Comparison of ENCODE assay signal across 19 mouse cellular contexts in genomic region chr4:12601165-12601919, GRCm38 (mm10).
DNase-seq lines count a peak whose midpoint lies in the region; ATAC-seq and TF ChIP-seq lines count a peak whose summit lies in the region.
"Had no signal": no experiment of that assay in that cellular context is flagged by ENCODE, and none has a peak within 500 bp of the region (broad histone marks: within the 10 kb centered on the region; RNA-seq: fewer than 3 reads in every experiment).

No protein-coding gene starts in this region.

- peak; percentile 73; the same call in 1 of the 2 replicates for ATAC-seq in forebrain, embryonic 13.5 days
- ATAC-seq in midbrain, embryonic 14.5 days (ENCODE audit: low FRiP score, low TSS enrichment) = peak; percentile 53
- ATAC-seq in midbrain, postnatal 0 days (ENCODE audit: low FRiP score) = no peak
- peak; percentile 76 for ATAC-seq in midbrain, embryonic 15.5 days (replicated peaks)
- no peak for ATAC-seq in granulocyte monocyte progenitor cell, adult 5-6 weeks (replicated peaks; ENCODE audit: poor library complexity, severe bottlenecking)
- ATAC-seq: hindbrain, embryonic 16.5 days had no signal

- no peak overlapping the region for H3K4me3 ChIP-seq in forebrain, embryonic 13.5 days
- H3K4me3 ChIP-seq in forebrain, embryonic 10.5 days = no peak overlapping the region
- H3K4me3 ChIP-seq in midbrain, embryonic 14.5 days (replicated peaks; ENCODE audit: low read depth, low read length) = no peak overlapping the region
- no peak overlapping the region for H3K4me3 ChIP-seq in midbrain, postnatal 0 days (ENCODE audit: low read depth, low read length)
- no peak overlapping the region for H3K4me3 ChIP-seq in midbrain, embryonic 15.5 days
- H3K4me3 ChIP-seq: embryonic facial prominence, embryonic 13.5 days; heart, embryonic 13.5 days; hindbrain, embryonic 12.5 days had no signal

- 40% methylated on average over 15 of the region's 15 CpGs for WGBS in forebrain, embryonic 13.5 days
- WGBS in forebrain, embryonic 10.5 days = 73% methylated on average over 15 of the region's 15 CpGs
- 52% methylated on average over 15 of the region's 15 CpGs for WGBS in midbrain, embryonic 14.5 days
- WGBS in midbrain, postnatal 0 days = 55% methylated on average over 15 of the region's 15 CpGs
- 57% methylated on average over 15 of the region's 15 CpGs for WGBS in midbrain, embryonic 15.5 days

- H3K36me3 ChIP-seq in forebrain, embryonic 13.5 days (ENCODE audit: poor library complexity, severe bottlenecking) = no peaks in the 10 kb centered on the region
- H3K36me3 ChIP-seq in forebrain, embryonic 10.5 days (replicated peaks) = no peaks in the 10 kb centered on the region
- no peaks in the 10 kb centered on the region for H3K36me3 ChIP-seq in midbrain, embryonic 14.5 days (ENCODE audit: control insufficient read depth, insufficient read depth, low read length)
- no peaks in the 10 kb centered on the region for H3K36me3 ChIP-seq in midbrain, postnatal 0 days (ENCODE audit: insufficient read depth, low read length)
- H3K36me3 ChIP-seq in midbrain, embryonic 15.5 days (replicated peaks) = no peaks in the 10 kb centered on the region
- H3K36me3 ChIP-seq: embryonic facial prominence, embryonic 13.5 days; heart, embryonic 13.5 days; hindbrain, embryonic 12.5 days had no signal

- no peak overlapping the region for H3K27ac ChIP-seq in forebrain, embryonic 13.5 days
- H3K27ac ChIP-seq in forebrain, embryonic 10.5 days = no peak overlapping the region
- H3K27ac ChIP-seq in midbrain, embryonic 14.5 days (replicated peaks; ENCODE audit: low read depth, low read length) = no peak overlapping the region
- H3K27ac ChIP-seq in midbrain, postnatal 0 days (ENCODE audit: low read depth, low read length) = no peak overlapping the region
- H3K27ac ChIP-seq in midbrain, embryonic 15.5 days = no peak overlapping the region
- H3K27ac ChIP-seq: embryonic facial prominence, embryonic 13.5 days; heart, embryonic 13.5 days; hindbrain, embryonic 12.5 days had no signal

- H3K4me1 ChIP-seq in forebrain, embryonic 13.5 days = peaks cover 8% of the 10 kb centered on the region; the same call in 1 of the 2 replicates
- H3K4me1 ChIP-seq in forebrain, embryonic 10.5 days = peaks cover 15% of the 10 kb centered on the region
- H3K4me1 ChIP-seq in midbrain, embryonic 14.5 days (ENCODE audit: control insufficient read depth, insufficient read depth, low read length) = no peaks in the 10 kb centered on the region
- H3K4me1 ChIP-seq in midbrain, postnatal 0 days (ENCODE audit: insufficient read depth, low read length) = no peaks in the 10 kb centered on the region
- no peaks in the 10 kb centered on the region for H3K4me1 ChIP-seq in midbrain, embryonic 15.5 days
- H3K4me1 ChIP-seq: heart, embryonic 13.5 days; hindbrain, embryonic 12.5 days had no signal

- H3K4me2 ChIP-seq in forebrain, embryonic 13.5 days = no peak overlapping the region
- no peak overlapping the region for H3K4me2 ChIP-seq in midbrain, embryonic 14.5 days (ENCODE audit: low read length)
- H3K4me2 ChIP-seq in midbrain, postnatal 0 days (ENCODE audit: low read depth, low read length, poor library complexity, severe bottlenecking) = no peak overlapping the region
- no peak overlapping the region for H3K4me2 ChIP-seq in midbrain, embryonic 15.5 days
- H3K4me2 ChIP-seq: embryonic facial prominence, embryonic 13.5 days; heart, embryonic 13.5 days; hindbrain, embryonic 12.5 days had no signal

- TF ChIP-seq CTCF in midbrain, postnatal 0 days (IDR thresholded peaks at IDR 0.05) = no peak

- no peak for DNase-seq in forebrain, embryonic 10.5 days (ENCODE audit: extremely low spot score, low spot score)
- DNase-seq in midbrain, embryonic 14.5 days = peak; percentile 69
- DNase-seq in midbrain, postnatal 0 days (ENCODE audit: low spot score) = no peak
- no peak for DNase-seq in spleen, adult 18-20 months
- DNase-seq: adrenal gland, adult 8-10 months; adrenal gland, postnatal 36 days; cerebellum, adult 11 months; cerebellum, adult 9-10 months; cerebellum, postnatal 36 days; gastrocnemius, postnatal 10 days; heart, postnatal 36 days; kidney, adult 11 months had no signal

- H3K27me3 ChIP-seq in forebrain, embryonic 13.5 days = no peaks in the 10 kb centered on the region
- H3K27me3 ChIP-seq in forebrain, embryonic 10.5 days (ENCODE audit: poor library complexity, severe bottlenecking) = no peaks in the 10 kb centered on the region
- no peaks in the 10 kb centered on the region for H3K27me3 ChIP-seq in midbrain, embryonic 14.5 days (ENCODE audit: control insufficient read depth, insufficient read depth, low read length)
- H3K27me3 ChIP-seq in midbrain, postnatal 0 days (ENCODE audit: insufficient read depth, low read length) = no peaks in the 10 kb centered on the region
- H3K27me3 ChIP-seq in midbrain, embryonic 15.5 days (replicated peaks) = no peaks in the 10 kb centered on the region
- H3K27me3 ChIP-seq: embryonic facial prominence, embryonic 13.5 days; heart, embryonic 13.5 days; hindbrain, embryonic 12.5 days had no signal

- H3K9me3 ChIP-seq in forebrain, embryonic 13.5 days (replicated peaks) = no peaks in the 10 kb centered on the region
- no peaks in the 10 kb centered on the region for H3K9me3 ChIP-seq in forebrain, embryonic 10.5 days
- no peaks in the 10 kb centered on the region for H3K9me3 ChIP-seq in midbrain, embryonic 14.5 days (ENCODE audit: control insufficient read depth, low read length)
- no peaks in the 10 kb centered on the region for H3K9me3 ChIP-seq in midbrain, postnatal 0 days (ENCODE audit: low read length)
- H3K9me3 ChIP-seq in midbrain, embryonic 15.5 days = no peaks in the 10 kb centered on the region
- H3K9me3 ChIP-seq: embryonic facial prominence, embryonic 13.5 days; heart, embryonic 13.5 days; hindbrain, embryonic 12.5 days had no signal

- no peak overlapping the region for H3K9ac ChIP-seq in forebrain, embryonic 13.5 days
- H3K9ac ChIP-seq in midbrain, embryonic 14.5 days (replicated peaks; ENCODE audit: low read length) = no peak overlapping the region
- H3K9ac ChIP-seq in midbrain, postnatal 0 days (replicated peaks; ENCODE audit: low read length, poor library complexity, severe bottlenecking) = no peak overlapping the region
- no peak overlapping the region for H3K9ac ChIP-seq in midbrain, embryonic 15.5 days
- H3K9ac ChIP-seq: embryonic facial prominence, embryonic 13.5 days; heart, embryonic 13.5 days; hindbrain, embryonic 12.5 days had no signal

Comparison
In these comparisons a context has a peak if more than half of its experiments do, and no peak if none do; other contexts are left out.
1. ATAC-seq: peak in forebrain, embryonic 13.5 days (single experiment), midbrain, embryonic 14.5 days (single experiment) and midbrain, embryonic 15.5 days (single experiment); none in midbrain, postnatal 0 days (single experiment) and granulocyte monocyte progenitor cell, adult 5-6 weeks (single experiment).